8 mouse cellular contexts compared by ENCODE assay signal in genomic region chr1:193330172-193330571, GRCm38 (mm10). TPM values are rescaled to one million over a fixed set of nuclear protein-coding genes. Genes with fewer than 3 reads are reported as not detected.
DNase-seq lines count a peak whose midpoint lies in the region; ATAC-seq lines count a peak whose summit lies in the region.

No protein-coding gene starts in this region.

- H3K9ac ChIP-seq in intestine, embryonic 14.5 days (ENCODE audit: low read length), result no peak overlapping the region

- H3K27me3 ChIP-seq in intestine, embryonic 14.5 days (replicated peaks; ENCODE audit: control insufficient read depth, insufficient read depth, low read length), result no peaks in the 10 kb centered on the region

- H3K9me3 ChIP-seq in intestine, embryonic 14.5 days (ENCODE audit: control insufficient read depth, low read length), result no peaks in the 10 kb centered on the region

- H3K36me3 ChIP-seq in intestine, embryonic 14.5 days (ENCODE audit: control insufficient read depth, insufficient read depth, low read length), result no peaks in the 10 kb centered on the region

- 44% methylated on average over 10 of the region's 10 CpGs for WGBS in intestine, embryonic 14.5 days

- peak; percentile 75 for ATAC-seq in activated CD4-positive, CD25-positive, alpha-beta regulatory T cell, adult 4 months
- peak; percentile 79; the same call in 1 of the 2 replicates for ATAC-seq in intestine, embryonic 14.5 days (replicated peaks; ENCODE audit: low FRiP score, low TSS enrichment, low read depth)

- DNase-seq in embryo, embryonic 10 days (ENCODE audit: low spot score), result peak; percentile 80
- DNase-seq in gastrocnemius, postnatal 36 days, result peak; percentile 70 to 79
- peak; percentile 63 for DNase-seq in intestine, embryonic 14.5 days (ENCODE audit: low spot score)
- peak; percentile 75 to 88 for DNase-seq in left cerebral cortex, postnatal 10 days (ENCODE audit: extremely low spot score in 1 of 2, low spot score in 2 of 2)
- DNase-seq in mesoderm, embryonic 11.5 days (ENCODE audit: low read depth, low spot score), result peak; percentile 49
- peak; percentile 82 for DNase-seq in right cerebral cortex, postnatal 4 days
- DNase-seq in urinary bladder, postnatal 10 days (ENCODE audit: low spot score), result no peak

- peaks cover 10% of the 10 kb centered on the region; the same call in 1 of the 2 replicates for H3K4me1 ChIP-seq in intestine, embryonic 14.5 days (replicated peaks; ENCODE audit: control insufficient read depth, insufficient read depth, low read length)

- H3K27ac ChIP-seq in intestine, embryonic 14.5 days (ENCODE audit: low read depth), result no peak overlapping the region

- H3K4me3 ChIP-seq in intestine, embryonic 14.5 days (ENCODE audit: low read depth, low read length), result no peak overlapping the region

- intact Hi-C loops in gastrocnemius, postnatal 36 days (cut with DNase I), result loop anchor here (2.0 kb wide), 2 partner anchors 33 to 47 kb away; no protein-coding TSS in a partner anchor
- intact Hi-C loops in left cerebral cortex, postnatal 10 days (cut with DNase I), result no loop called here

- no peak overlapping the region for H3K4me2 ChIP-seq in intestine, embryonic 14.5 days (ENCODE audit: low read length)

RNA-seq across cellular contexts. Expression of gene Camk1g, which starts 39.9 kb away (rescaled TPM):
- not detected for polyA plus RNA-seq in activated CD4-positive, CD25-positive, alpha-beta regulatory T cell, adult 4 months (2017; shearing (Covaris generic))
- total RNA-seq in gastrocnemius, postnatal 36 days (2021), result under 1 TPM in 1 of 2 experiments, not detected in 1; 0.13 TPM
- polyA plus RNA-seq in intestine, embryonic 14.5 days (2014; fragmentation: Nextera tagmentation; extraction: Ambion mirVana), result 9.5 and 10.7 TPM in 2 replicates
- total RNA-seq in left cerebral cortex, postnatal 10 days (2021), result 10 to 100 TPM; 38.9 TPM

RNA-seq across cellular contexts. Expression of gene G0s2, which starts 57.2 kb away (rescaled TPM):
- under 1 TPM; 0.61 to 0.78 TPM for polyA plus RNA-seq in activated CD4-positive, CD25-positive, alpha-beta regulatory T cell, adult 4 months (2017; shearing (Covaris generic))
- 10 to 100 TPM; 13.2 to 15.9 TPM for total RNA-seq in gastrocnemius, postnatal 36 days (2021)
- 23.3 and 24.3 TPM in 2 replicates for polyA plus RNA-seq in intestine, embryonic 14.5 days (2014; fragmentation: Nextera tagmentation; extraction: Ambion mirVana)
- total RNA-seq in left cerebral cortex, postnatal 10 days (2021), result 1 to 10 TPM; 4.7 to 6.2 TPM

Comparison
In these comparisons a context has a peak if more than half of its experiments do, and no peak if none do; other contexts are left out.
1. RNA of gene Camk1g, which starts 39.9 kb away (total RNA-seq): 38.9 TPM in left cerebral cortex, postnatal 10 days; 0.13 TPM in gastrocnemius, postnatal 36 days; every median in the first group is over 10 times any median in the second.